Comparison of ENCODE assay signal across 8 mouse cellular contexts in genomic region chr9:108306571-108306980, GRCm38 (mm10). TPM values are rescaled to one million over a fixed set of nuclear protein-coding genes. Genes with fewer than 3 reads are reported as not detected.
DNase-seq lines count a peak whose midpoint lies in the region; ATAC-seq lines count a peak whose summit lies in the region.

No protein-coding gene starts in this region.

- peaks cover 22% of the 10 kb centered on the region for H3K36me3 ChIP-seq in forebrain, embryonic 15.5 days
- peaks cover 30% of the 10 kb centered on the region for H3K36me3 ChIP-seq in hindbrain, embryonic 14.5 days (replicated peaks; ENCODE audit: control insufficient read depth, insufficient read depth)
- H3K36me3 ChIP-seq in liver, embryonic 12.5 days, result peaks cover 42% of the 10 kb centered on the region
- H3K36me3 ChIP-seq in stomach, embryonic 16.5 days (ENCODE audit: control insufficient read depth, insufficient read depth, low read length), result 0 out of 2 replicates have a peak, but pooled peaks cover 3% of the 10 kb centered on the region

- WGBS in forebrain, embryonic 15.5 days, result under 1% methylated on average over 51 of the region's 51 CpGs
- under 1% methylated on average over 30 of the region's 51 CpGs for WGBS in hindbrain, embryonic 14.5 days
- WGBS in liver, embryonic 12.5 days (ENCODE audit: insufficient replicate concordance), result under 1% methylated on average over 51 of the region's 51 CpGs
- under 1% methylated on average over 48 of the region's 51 CpGs for WGBS in stomach, embryonic 16.5 days

- peak overlapping the region; percentile 46 for H3K4me2 ChIP-seq in forebrain, embryonic 15.5 days (replicated peaks)
- H3K4me2 ChIP-seq in hindbrain, embryonic 14.5 days (replicated peaks), result peak overlapping the region; percentile 78
- peak overlapping the region; percentile 92 for H3K4me2 ChIP-seq in liver, embryonic 12.5 days
- peak overlapping the region; percentile 74 for H3K4me2 ChIP-seq in stomach, embryonic 16.5 days (ENCODE audit: low read depth, low read length)

- DNase-seq in embryo, embryonic 10 days (ENCODE audit: low spot score), result peak; percentile 84
- DNase-seq in embryo, embryonic 9.5 days (ENCODE audit: extremely low spot score), result no peak
- DNase-seq in adrenal gland, postnatal 36 days, result peak; percentile 90 to 94
- peak; percentile 66 for DNase-seq in hindbrain, embryonic 14.5 days (ENCODE audit: low spot score)

- H3K9ac ChIP-seq in forebrain, embryonic 15.5 days (replicated peaks), result peak overlapping the region; percentile 91
- peak overlapping the region; percentile 91 for H3K9ac ChIP-seq in hindbrain, embryonic 14.5 days
- H3K9ac ChIP-seq in liver, embryonic 12.5 days, result peak overlapping the region; percentile 99
- H3K9ac ChIP-seq in stomach, embryonic 16.5 days (ENCODE audit: low read length), result peak overlapping the region; percentile 98

- H3K4me1 ChIP-seq in forebrain, embryonic 15.5 days, result peaks cover 51% of the 10 kb centered on the region
- H3K4me1 ChIP-seq in hindbrain, embryonic 14.5 days (replicated peaks; ENCODE audit: control insufficient read depth, insufficient read depth, low read length), result peaks cover 37% of the 10 kb centered on the region
- peaks cover 52% of the 10 kb centered on the region for H3K4me1 ChIP-seq in liver, embryonic 12.5 days
- H3K4me1 ChIP-seq in stomach, embryonic 16.5 days (ENCODE audit: control insufficient read depth, insufficient read depth, low read length), result peaks cover 27% of the 10 kb centered on the region

- H3K27ac ChIP-seq in forebrain, embryonic 15.5 days (replicated peaks), result peak overlapping the region; percentile 99
- peak overlapping the region; percentile 97 for H3K27ac ChIP-seq in hindbrain, embryonic 14.5 days
- H3K27ac ChIP-seq in liver, embryonic 12.5 days, result peak overlapping the region; percentile 100
- H3K27ac ChIP-seq in stomach, embryonic 16.5 days (ENCODE audit: low read length), result peak overlapping the region; percentile 100

- peak; percentile 73 for ATAC-seq in forebrain, embryonic 15.5 days (replicated peaks)
- ATAC-seq in hindbrain, embryonic 14.5 days (ENCODE audit: low FRiP score), result peak; percentile 55
- ATAC-seq in liver, embryonic 12.5 days, result peak; percentile 79
- ATAC-seq in monocyte, adult 5-6 weeks (replicated peaks; ENCODE audit: insufficient number of reproducible peaks, low FRiP score, low TSS enrichment, poor library complexity, severe bottlenecking), result peak; percentile 38; the same call in 1 of the 2 replicates
- peak; percentile 83 for ATAC-seq in stomach, embryonic 16.5 days (ENCODE audit: insufficient read depth, low FRiP score)

- H3K27me3 ChIP-seq in forebrain, embryonic 15.5 days, result no peaks in the 10 kb centered on the region
- no peaks in the 10 kb centered on the region for H3K27me3 ChIP-seq in hindbrain, embryonic 14.5 days (ENCODE audit: control insufficient read depth, insufficient read depth, low read length)
- H3K27me3 ChIP-seq in liver, embryonic 12.5 days (replicated peaks), result no peaks in the 10 kb centered on the region
- H3K27me3 ChIP-seq in stomach, embryonic 16.5 days (ENCODE audit: control insufficient read depth, insufficient read depth, low read length), result no peaks in the 10 kb centered on the region

- no peaks in the 10 kb centered on the region for H3K9me3 ChIP-seq in forebrain, embryonic 15.5 days
- H3K9me3 ChIP-seq in hindbrain, embryonic 14.5 days (ENCODE audit: control insufficient read depth, low read length), result no peaks in the 10 kb centered on the region
- H3K9me3 ChIP-seq in liver, embryonic 12.5 days (replicated peaks), result no peaks in the 10 kb centered on the region
- no peaks in the 10 kb centered on the region for H3K9me3 ChIP-seq in stomach, embryonic 16.5 days (replicated peaks; ENCODE audit: control insufficient read depth, low read length)

- peak overlapping the region; percentile 89 for H3K4me3 ChIP-seq in forebrain, embryonic 15.5 days
- peak overlapping the region; percentile 83 for H3K4me3 ChIP-seq in hindbrain, embryonic 14.5 days (replicated peaks; ENCODE audit: low read length)
- H3K4me3 ChIP-seq in liver, embryonic 12.5 days, result peak overlapping the region; percentile 94
- peak overlapping the region; percentile 80 for H3K4me3 ChIP-seq in stomach, embryonic 16.5 days (replicated peaks; ENCODE audit: low read length)

RNA-seq across cellular contexts. Expression of gene Tcta, which starts 0.6 kb away (rescaled TPM):
- 10 to 100 TPM; 38.8 to 48.3 TPM for total RNA-seq in adrenal gland, postnatal 36 days (2021)
- 35.2 and 36.6 TPM in 2 replicates for polyA plus RNA-seq in forebrain, embryonic 15.5 days (2015; fragmentation: Nextera tagmentation; extraction: Ambion mirVana)
- 49.5 and 59.9 TPM in 2 replicates for polyA plus RNA-seq in hindbrain, embryonic 14.5 days (2014; fragmentation: Nextera tagmentation; extraction: Ambion mirVana)
- polyA plus RNA-seq in liver, embryonic 12.5 days (2016; fragmentation: Nextera tagmentation; extraction: Ambion mirVana), result 13.4 TPM in 2 replicates
- total RNA-seq in monocyte, adult 5-6 weeks (2017), result 9.4 to 19.9 TPM (median 16.0 TPM) in 3 replicates
- polyA plus RNA-seq in stomach, embryonic 16.5 days (2015; fragmentation: Nextera tagmentation; extraction: Ambion mirVana), result 46.8 and 46.9 TPM in 2 replicates

RNA-seq across cellular contexts. Expression of gene Rhoa, which starts 0.6 kb away (rescaled TPM):
- 100 to 1,000 TPM; 363 to 383 TPM for total RNA-seq in adrenal gland, postnatal 36 days (2021)
- 296 and 306 TPM in 2 replicates for polyA plus RNA-seq in forebrain, embryonic 15.5 days (2015; fragmentation: Nextera tagmentation; extraction: Ambion mirVana)
- 206 and 214 TPM in 2 replicates for polyA plus RNA-seq in hindbrain, embryonic 14.5 days (2014; fragmentation: Nextera tagmentation; extraction: Ambion mirVana)
- polyA plus RNA-seq in liver, embryonic 12.5 days (2016; fragmentation: Nextera tagmentation; extraction: Ambion mirVana), result 249 and 259 TPM in 2 replicates
- total RNA-seq in monocyte, adult 5-6 weeks (2017), result 777 to 880 TPM (median 867 TPM) in 3 replicates
- polyA plus RNA-seq in stomach, embryonic 16.5 days (2015; fragmentation: Nextera tagmentation; extraction: Ambion mirVana), result 493 and 511 TPM in 2 replicates

RNA-seq across cellular contexts. Expression of gene Amt, which starts 9.9 kb away (rescaled TPM):
- 1 to 10 TPM; 2.7 to 4.4 TPM for total RNA-seq in adrenal gland, postnatal 36 days (2021)
- polyA plus RNA-seq in forebrain, embryonic 15.5 days (2015; fragmentation: Nextera tagmentation; extraction: Ambion mirVana), result 23.8 and 24.5 TPM in 2 replicates
- 18.6 and 24.4 TPM in 2 replicates for polyA plus RNA-seq in hindbrain, embryonic 14.5 days (2014; fragmentation: Nextera tagmentation; extraction: Ambion mirVana)
- polyA plus RNA-seq in liver, embryonic 12.5 days (2016; fragmentation: Nextera tagmentation; extraction: Ambion mirVana), result 10.9 and 12.9 TPM in 2 replicates
- total RNA-seq in monocyte, adult 5-6 weeks (2017), result 0.57 to 1.1 TPM in 2 of 3 replicates, not detected in the other
- 18.8 and 21.6 TPM in 2 replicates for polyA plus RNA-seq in stomach, embryonic 16.5 days (2015; fragmentation: Nextera tagmentation; extraction: Ambion mirVana)

RNA-seq across cellular contexts. Expression of gene Nicn1, which starts 16.3 kb away (rescaled TPM):
- total RNA-seq in adrenal gland, postnatal 36 days (2021), result 10 to 100 TPM; 17.1 TPM
- 120 and 133 TPM in 2 replicates for polyA plus RNA-seq in forebrain, embryonic 15.5 days (2015; fragmentation: Nextera tagmentation; extraction: Ambion mirVana)
- polyA plus RNA-seq in hindbrain, embryonic 14.5 days (2014; fragmentation: Nextera tagmentation; extraction: Ambion mirVana), result 136 and 137 TPM in 2 replicates
- polyA plus RNA-seq in liver, embryonic 12.5 days (2016; fragmentation: Nextera tagmentation; extraction: Ambion mirVana), result 5.8 and 7.9 TPM in 2 replicates
- total RNA-seq in monocyte, adult 5-6 weeks (2017), result 1.1 to 1.9 TPM (median 1.6 TPM) in 3 replicates
- polyA plus RNA-seq in stomach, embryonic 16.5 days (2015; fragmentation: Nextera tagmentation; extraction: Ambion mirVana), result 33.1 and 36.1 TPM in 2 replicates

RNA-seq across cellular contexts. Expression of gene Gpx1, which starts 32.1 kb away (rescaled TPM):
- 100 to 1,000 TPM; 538 to 748 TPM for total RNA-seq in adrenal gland, postnatal 36 days (2021)
- polyA plus RNA-seq in forebrain, embryonic 15.5 days (2015; fragmentation: Nextera tagmentation; extraction: Ambion mirVana), result 383 and 395 TPM in 2 replicates
- 462 and 488 TPM in 2 replicates for polyA plus RNA-seq in hindbrain, embryonic 14.5 days (2014; fragmentation: Nextera tagmentation; extraction: Ambion mirVana)
- 5,938 and 5,957 TPM in 2 replicates for polyA plus RNA-seq in liver, embryonic 12.5 days (2016; fragmentation: Nextera tagmentation; extraction: Ambion mirVana)
- total RNA-seq in monocyte, adult 5-6 weeks (2017), result 1,210 to 1,931 TPM (median 1,658 TPM) in 3 replicates
- polyA plus RNA-seq in stomach, embryonic 16.5 days (2015; fragmentation: Nextera tagmentation; extraction: Ambion mirVana), result 1,034 and 1,067 TPM in 2 replicates
